Comparison of ENCODE assay signal across 17 mouse cellular contexts in genomic region chr1:118425982-118426381, GRCm38 (mm10).
"Had no signal": no experiment of that assay in that cellular context is flagged by ENCODE, and none has a peak within 500 bp of the region (broad histone marks: within the 10 kb centered on the region; RNA-seq: fewer than 3 reads in every experiment).

No protein-coding gene starts in this region.

- H3K9me3 ChIP-seq: limb, embryonic 12.5 days; limb, embryonic 15.5 days; lung, embryonic 15.5 days; midbrain, embryonic 13.5 days; stomach, embryonic 15.5 days had no signal

- ATAC-seq: midbrain, embryonic 13.5 days; midbrain, embryonic 16.5 days had no signal

- H3K27ac ChIP-seq: limb, embryonic 12.5 days; limb, embryonic 15.5 days; liver, embryonic 14.5 days; lung, embryonic 15.5 days; midbrain, embryonic 13.5 days; stomach, embryonic 15.5 days had no signal

- H3K4me1 ChIP-seq: limb, embryonic 15.5 days; lung, embryonic 15.5 days; stomach, embryonic 15.5 days had no signal

- H3K4me3 ChIP-seq: limb, embryonic 12.5 days; limb, embryonic 15.5 days; lung, embryonic 15.5 days; midbrain, embryonic 13.5 days; myocyte; stomach, embryonic 15.5 days had no signal

- H3K27me3 ChIP-seq: limb, embryonic 12.5 days; limb, embryonic 15.5 days; lung, embryonic 15.5 days; midbrain, embryonic 13.5 days; stomach, embryonic 15.5 days had no signal

- DNase-seq: kidney, adult 2 months; kidney, postnatal 14 days; kidney, postnatal 4 days; left cerebral cortex, postnatal 4 days; lung, adult 18-20 months; lung, postnatal 10 days; lung, postnatal 36 days; right cerebral cortex, postnatal 4 days; thymus, postnatal 25 days had no signal
